Mouse (Mus musculus): Measurements from ENCODE around the gene Rdm1. TPM values are rescaled to one million over a fixed set of nuclear protein-coding genes. Genes with fewer than 3 reads are reported as not detected.

Gene Rdm1
- total and polyA plus RNA-seq, 3 experiments: 6.5 to 6.8 TPM; not detected in 1

GRCm38 (mm10) chr11:101680634-101681325 is 53.8 kb downstream of the Rdm1 start:
- Histone ChIP-seq H3K79me2 (ENCODE audit: control insufficient read depth, insufficient read depth, low read length, poor library complexity) (no peaks in the 10 kb centered on the region), H3K27ac (ENCODE audit: control insufficient read depth, low read depth, low read length) (no peak overlapping the region), H3K27me3 (ENCODE audit: control insufficient read depth in 1 of 2, insufficient read depth in 2 of 2, low read length in 2 of 2) (peaks cover 4 to 10% of the 10 kb centered on the region in 2 experiments; a peak in 3 of 4 replicates), H3K36me3 (ENCODE audit: control insufficient read depth in 1 of 2, insufficient read depth in 2 of 2, low read length in 2 of 2) (no peaks in the 10 kb centered on the region), H3K4me3 (ENCODE audit: control insufficient read depth in 1 of 2, insufficient read depth in 1 of 2, low read depth in 2 of 2, low read length in 2 of 2) (no peak overlapping the region), H3K9ac (ENCODE audit: control insufficient read depth, low read depth, low read length, poor library complexity, severe bottlenecking) (no peak overlapping the region), H3K4me1 (ENCODE audit: control insufficient read depth in 1 of 2, insufficient read depth in 2 of 2, low read length in 2 of 2) (no peaks in the 10 kb centered on the region), H3K9me3 (replicated peaks; ENCODE audit: insufficient read depth, low read length) (no peaks in the 10 kb centered on the region)
- no peak for DNase-seq (ENCODE audit: low read depth, low spot score)
- TF ChIP-seq TAL1 (IDR thresholded peaks at IDR 0.05; ENCODE audit: low read length): no peak
- TF ChIP-seq ZMIZ1 (IDR thresholded peaks at IDR 0.05; ENCODE audit: low read depth, low read length): no peak
- TF ChIP-seq NRF1 (IDR thresholded peaks at IDR 0.05; ENCODE audit: insufficient read depth, low read depth, low read length, poor library complexity, severe bottlenecking): no peak
- no peak for TF ChIP-seq KAT2A (conservative IDR thresholded peaks at IDR 0.05; ENCODE audit: low read depth, low read length)

DNA sequence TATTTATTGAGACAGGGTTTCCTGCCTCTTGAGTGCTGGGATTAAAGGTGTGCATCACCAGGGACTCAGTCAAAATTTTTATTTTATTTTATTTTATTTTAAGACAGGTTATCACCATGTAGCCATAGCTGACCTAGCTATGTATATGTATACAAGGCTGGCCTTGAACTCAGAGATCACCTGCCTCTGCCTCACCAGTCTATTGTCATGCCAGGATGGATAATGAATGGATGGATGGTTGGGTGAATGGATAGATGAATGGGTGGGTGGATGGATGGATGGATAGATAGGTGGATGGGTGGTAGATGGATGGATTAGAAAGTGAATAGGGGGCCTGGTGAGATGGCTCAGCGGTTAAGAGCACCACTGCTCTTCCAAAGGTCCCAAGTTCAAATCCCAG is 55.0 kb downstream of the Rdm1 start:
- no peak for TF ChIP-seq TBP (IDR thresholded peaks at IDR 0.05; ENCODE audit: low read depth, low read length)
- TF ChIP-seq RAD21 (IDR thresholded peaks at IDR 0.05; ENCODE audit: low read depth, low read length): no peak
- TF ChIP-seq GABPA (IDR thresholded peaks at IDR 0.05; ENCODE audit: low read depth, low read length): no peak
- no peak for TF ChIP-seq ELF1 (IDR thresholded peaks at IDR 0.05; ENCODE audit: low read depth, low read length)
- no peak for TF ChIP-seq ZNF384 (IDR thresholded peaks at IDR 0.05; ENCODE audit: low read depth, low read length)
- TF ChIP-seq MEF2A (IDR thresholded peaks at IDR 0.05; ENCODE audit: extremely low read depth, insufficient replicate concordance, low read depth, low read length, poor library complexity, severe bottlenecking): no peak
- TF ChIP-seq EP300 (IDR thresholded peaks at IDR 0.05; ENCODE audit: low read depth in 1 of 2, low read length in 2 of 2): no peak
- TF ChIP-seq POLR2AphosphoS2 (IDR thresholded peaks at IDR 0.05; ENCODE audit: low read length): no peak
- TF ChIP-seq MAX (IDR thresholded peaks at IDR 0.05; ENCODE audit: low read length): no peak
- Histone ChIP-seq H3K36me3 (ENCODE audit: control insufficient read depth in 1 of 2, insufficient read depth in 2 of 2, low read length in 2 of 2) (no peaks in the 10 kb centered on the region), H3K27me3 (ENCODE audit: control insufficient read depth in 1 of 2, insufficient read depth in 2 of 2, low read length in 2 of 2) (peaks cover 6 to 11% of the 10 kb centered on the region in 2 experiments; a peak in 3 of 4 replicates), H3K27ac (ENCODE audit: control insufficient read depth, low read depth, low read length) (no peak overlapping the region), H3K4me3 (ENCODE audit: control insufficient read depth in 1 of 2, insufficient read depth in 1 of 2, low read depth in 2 of 2, low read length in 2 of 2) (no peak overlapping the region), H3K9ac (ENCODE audit: control insufficient read depth, low read depth, low read length, poor library complexity, severe bottlenecking) (no peak overlapping the region), H3K4me1 (ENCODE audit: control insufficient read depth in 1 of 2, insufficient read depth in 2 of 2, low read length in 2 of 2) (no peaks in the 10 kb centered on the region), H3K79me2 (ENCODE audit: control insufficient read depth, insufficient read depth, low read length, poor library complexity) (no peaks in the 10 kb centered on the region), H3K9me3 (replicated peaks; ENCODE audit: insufficient read depth, low read length) (no peaks in the 10 kb centered on the region)
- DNase-seq (ENCODE audit: low read depth, low spot score): no peak
